Mouse (Mus musculus) hindbrain, embryonic 16.5 days (tissue): ENCODE measurements around the gene Ube4b. TPM values are rescaled to one million over a fixed set of nuclear protein-coding genes. Genes with fewer than 3 reads are reported as not detected.

Experiments used
- ATAC-seq: fragments of 200-750 bp; cut with Nextera tagmentation; 2 replicates; pipeline ENCODE4 v1.8.0; 2017; ENCODE audit warnings: moderate TSS enrichment, moderate library complexity
- H3K27ac ChIP-seq: fragments of 300-500 bp; sonication (generic); 2 replicates; pipeline ENCODE4 v1.5.1; 2014; ENCODE audit warnings: low read depth, mild to moderate bottlenecking, control low read depth, low read length, moderate library complexity
- H3K27me3 ChIP-seq: fragments of 300-500 bp; sonication (generic); replicated peaks from 2 replicates; pipeline ENCODE4 v1.6.1; 2014; ENCODE audit warnings: low read length; ENCODE audit not compliant: control insufficient read depth, insufficient read depth
- H3K36me3 ChIP-seq: fragments of 300-500 bp; sonication (generic); 2 replicates; pipeline ENCODE4 v1.6.1; 2014; ENCODE audit warnings: mild to moderate bottlenecking, low read length, moderate library complexity, mixed read lengths; ENCODE audit not compliant: control insufficient read depth, insufficient read depth
- H3K4me1 ChIP-seq: fragments of 300-500 bp; sonication (generic); 2 replicates; pipeline ENCODE4 v1.6.1; 2014; ENCODE audit warnings: low read depth, low read length; ENCODE audit not compliant: control insufficient read depth, insufficient read depth
- H3K4me2 ChIP-seq: fragments of 300-500 bp; sonication (generic); 2 replicates; pipeline ENCODE4 v1.6.1; 2014; ENCODE audit warnings: mild to moderate bottlenecking, low read length, control low read depth, moderate library complexity
- H3K4me3 ChIP-seq: fragments of 300-500 bp; sonication (generic); 2 replicates; pipeline ENCODE4 v1.5.1; 2014; ENCODE audit warnings: mild to moderate bottlenecking, low read length, control low read depth, moderate library complexity
- H3K9ac ChIP-seq: fragments of 300-500 bp; sonication (generic); 2 replicates; pipeline ENCODE4 v1.6.1; 2014; ENCODE audit warnings: low read depth, mild to moderate bottlenecking, control low read depth, low read length, moderate library complexity
- H3K9me3 ChIP-seq: fragments of 300-500 bp; sonication (generic); 2 replicates; pipeline ENCODE4 v1.6.1; 2014; ENCODE audit warnings: mild to moderate bottlenecking, low read length, moderate library complexity; ENCODE audit not compliant: control insufficient read depth
- WGBS: fragments of 180-500 bp; shearing (Covaris S2); extraction: QIAGEN DNeasy Blood & Tissue Kit; methylation state at CpG from one replicate; pipeline ENCODE4 v1.1.7; 2014; 5-methylcytosine and 5-hydroxymethylcytosine counted together
- polyA plus RNA-seq: library from polyadenylated mRNA; unstranded; fragments of >200 nt; fragmentation: Nextera tagmentation; extraction: Ambion mirVana; gene quantifications from 2 replicates; pipeline ENCODE4 v1.2.1, GENCODE M21; 2015

Gene Ube4b
- polyA plus RNA-seq, 1 experiment from 2014 or later: 47.4 TPM

- Histone ChIP-seq H3K27me3 (no peaks in the 10 kb centered on the region), H3K4me2 (no peak overlapping the region), H3K9me3 (no peaks in the 10 kb centered on the region), H3K4me1 (peaks cover 22% of the 10 kb centered on the region), H3K4me3 (no peak overlapping the region), H3K9ac (no peak overlapping the region), H3K27ac (no peak overlapping the region), H3K36me3 (no peaks in the 10 kb centered on the region)
- WGBS: 48% methylated on average over 7 of the region's 7 CpGs
- ATAC-seq: no peak
These were observed 144.4 kb downstream of the Ube4b start for GRCm38 (mm10) chr4:149282025-149282738.

Other genes starting within 250 kb of the Ube4b start
- 99.4 and 119 TPM in 2 replicates for gene Kif1b, start 119.1 kb downstream of the Ube4b start, polyA plus RNA-seq
- gene Rbp7, start 28.2 kb upstream of the Ube4b start, polyA plus RNA-seq: not detected in 2 replicates
- gene Tmem274, start 50.6 kb upstream of the Ube4b start, polyA plus RNA-seq: 0.45 TPM in 1 of 2 replicates, not detected in the other
- gene Nmnat1, start 58.5 kb upstream of the Ube4b start, polyA plus RNA-seq: 7.7 and 9.1 TPM in 2 replicates
- gene Lzic, start 58.5 kb upstream of the Ube4b start, polyA plus RNA-seq: 42.2 TPM in 2 replicates
- 98.6 and 106 TPM in 2 replicates for gene Ctnnbip1, start 91.5 kb upstream of the Ube4b start, polyA plus RNA-seq
- gene Clstn1, start 159.7 kb upstream of the Ube4b start, polyA plus RNA-seq: 60.4 and 66.6 TPM in 2 replicates